Mouse (Mus musculus): Measurements from ENCODE around the gene Ifngr1.

The Ifngr1 gene

GRCm38 (mm10) chr10:19591641-19592441 lies at the start of gene Ifngr1:
Gene Ifngr1, plus strand, starts transcription at chr10:19591949.
- peak; percentile 98 for DNase-seq (ENCODE audit: low read depth)

- DNase-seq (ENCODE audit: low read depth) = no peak
These were observed 44.9 kb upstream of the Ifngr1 start for GRCm38 (mm10) chr10:19546825-19547224.

- no peak for DNase-seq (ENCODE audit: low read depth)
These were observed 43.7 kb upstream of the Ifngr1 start for GRCm38 (mm10) chr10:19548016-19548415.

- no peak for DNase-seq (ENCODE audit: low read depth)
These were observed 43.3 kb upstream of the Ifngr1 start for GRCm38 (mm10) chr10:19548491-19548890.

- no peak for DNase-seq (ENCODE audit: low read depth)
These were observed 40.2 kb upstream of the Ifngr1 start for GRCm38 (mm10) chr10:19551585-19551984.

- DNase-seq (ENCODE audit: low read depth) = no peak
These were observed 37.9 kb upstream of the Ifngr1 start for GRCm38 (mm10) chr10:19553857-19554256.

GRCm38 (mm10) chr10:19557696-19558095 lies 34.1 kb upstream of the Ifngr1 start:
- DNase-seq (ENCODE audit: low read depth) = no peak

GRCm38 (mm10) chr10:19559565-19560165 lies 32.1 kb upstream of the Ifngr1 start:
- DNase-seq (ENCODE audit: low read depth) = no peak

GRCm38 (mm10) chr10:19562598-19562997 lies 29.2 kb upstream of the Ifngr1 start:
- no peak for DNase-seq (ENCODE audit: low read depth)

- no peak for DNase-seq (ENCODE audit: low read depth)
These were observed 28.3 kb upstream of the Ifngr1 start for GRCm38 (mm10) chr10:19563443-19563861.

- no peak for DNase-seq (ENCODE audit: low read depth)
These were observed 24.3 kb upstream of the Ifngr1 start for GRCm38 (mm10) chr10:19567481-19567880.

- DNase-seq (ENCODE audit: low read depth) = no peak
These were observed 21.5 kb upstream of the Ifngr1 start for GRCm38 (mm10) chr10:19570288-19570687.

- DNase-seq (ENCODE audit: low read depth) = no peak
These were observed 21.0 kb upstream of the Ifngr1 start for GRCm38 (mm10) chr10:19570716-19571115.

GRCm38 (mm10) chr10:19577571-19577970 lies 14.2 kb upstream of the Ifngr1 start:
- no peak for DNase-seq (ENCODE audit: low read depth)

- DNase-seq (ENCODE audit: low read depth) = no peak
These were observed 13.7 kb upstream of the Ifngr1 start for GRCm38 (mm10) chr10:19578001-19578400.

- peak; percentile 86 for DNase-seq (ENCODE audit: low read depth)
These were observed 13.3 kb upstream of the Ifngr1 start for GRCm38 (mm10) chr10:19578409-19578986.

GRCm38 (mm10) chr10:19580660-19581059 lies 11.1 kb upstream of the Ifngr1 start:
- no peak for DNase-seq (ENCODE audit: low read depth)

- DNase-seq (ENCODE audit: low read depth) = peak; percentile 89
These were observed 9.7 kb upstream of the Ifngr1 start for GRCm38 (mm10) chr10:19581844-19582582.

- no peak for DNase-seq (ENCODE audit: low read depth)
These were observed 8.8 kb upstream of the Ifngr1 start for GRCm38 (mm10) chr10:19582806-19583430.

- DNase-seq (ENCODE audit: low read depth) = peak; percentile 67
These were observed 7.7 kb upstream of the Ifngr1 start for GRCm38 (mm10) chr10:19584064-19584463.

- no peak for DNase-seq (ENCODE audit: low read depth)
These were observed 6.9 kb upstream of the Ifngr1 start for GRCm38 (mm10) chr10:19584846-19585245.

GRCm38 (mm10) chr10:19585860-19586259 lies 5.9 kb upstream of the Ifngr1 start:
- no peak for DNase-seq (ENCODE audit: low read depth)
